Mouse (Mus musculus): ENCODE measurements at regions not wholly inside any gene's neighbourhood (a gene's known extent, or its start where the extent isn't known, plus 50 kb on each side); places are given as distances from the start of the nearest gene placed in this dataset.

- TF ChIP-seq CHD1 (IDR thresholded peaks at IDR 0.05; ENCODE audit: low read depth, low read length): no peak
- no peak for TF ChIP-seq USF1 (IDR thresholded peaks at IDR 0.05; ENCODE audit: low read depth, low read length)
- TF ChIP-seq SMC3 (IDR thresholded peaks at IDR 0.05; ENCODE audit: low read depth, low read length): no peak
- no peak for TF ChIP-seq MYC (IDR thresholded peaks at IDR 0.05; ENCODE audit: low read depth, low read length)
- no peak for TF ChIP-seq JUND (conservative IDR thresholded peaks at IDR 0.05; ENCODE audit: low read depth, low read length)
- TF ChIP-seq CTCF (conservative IDR thresholded peaks at IDR 0.05 in 1 of 2, IDR thresholded peaks at IDR 0.05 in 1 of 2; ENCODE audit: low read depth in 2 of 2, low read length in 2 of 2): no peak
- TF ChIP-seq NELFE (IDR thresholded peaks at IDR 0.05; ENCODE audit: low read depth, low read length): no peak
- TF ChIP-seq MAX (IDR thresholded peaks at IDR 0.05; ENCODE audit: low read length): no peak
- no peak for TF ChIP-seq EP300 (IDR thresholded peaks at IDR 0.05; ENCODE audit: low read length)
- TF ChIP-seq HCFC1 (IDR thresholded peaks at IDR 0.05; ENCODE audit: low read depth, low read length): no peak
- TF ChIP-seq CHD2 (IDR thresholded peaks at IDR 0.05; ENCODE audit: low read length): no peak
- no peak for TF ChIP-seq BHLHE40 (IDR thresholded peaks at IDR 0.05; ENCODE audit: low read depth, low read length)
- no peak for TF ChIP-seq GABPA (IDR thresholded peaks at IDR 0.05; ENCODE audit: insufficient replicate concordance, low read depth, low read length)
- TF ChIP-seq ZNF384 (IDR thresholded peaks at IDR 0.05; ENCODE audit: low read depth, low read length): no peak
- TF ChIP-seq ZMIZ1 (IDR thresholded peaks at IDR 0.05; ENCODE audit: low read depth, low read length): no peak
- dilution Hi-C loops (cut with MboI; ENCODE audit: extremely low pct_ligation_motif_present, extremely low pct_unique_long_range_greater_than_20kb, low sequenced_read_pairs) (no loop called here), in situ Hi-C loops (cut with MboI; ENCODE audit: low pct_ligation_motif_present, low pct_unique_long_range_greater_than_20kb, low sequenced_read_pairs) (loop anchor here (5.0 to 10.0 kb wide), 2 partner anchors 39 to 126 kb away; no protein-coding TSS in a partner anchor)
- Histone ChIP-seq H3K4me3 (replicated peaks in 1 of 3; ENCODE audit: low read depth in 2 of 3, low read length in 2 of 3, poor library complexity in 1 of 3) (no peak overlapping the region), H3K9me3 (replicated peaks; ENCODE audit: low read length) (no peaks in the 10 kb centered on the region), H3K9ac (ENCODE audit: insufficient read depth, low read depth) (no peak overlapping the region), H3K27me3 (replicated peaks) (peaks cover 2% of the 10 kb centered on the region), H3K4me2 (ENCODE audit: insufficient read depth, low read depth, poor library complexity, severe bottlenecking) (peak overlapping the region; percentile 22; the same call in 1 of the 2 replicates), H3K36me3 (replicated peaks in 1 of 2; ENCODE audit: control insufficient read depth in 1 of 2, insufficient read depth in 1 of 2, low read length in 1 of 2) (no peaks in the 10 kb centered on the region), H3K79me2 (replicated peaks; ENCODE audit: control insufficient read depth, extremely low read depth, insufficient read depth, poor library complexity, severe bottlenecking) (no peaks in the 10 kb centered on the region), H3K4me1 (ENCODE audit: control insufficient read depth in 1 of 2, insufficient read depth in 2 of 2) (peaks cover 4 to 11% of the 10 kb centered on the region in 2 experiments), H3K27ac (ENCODE audit: insufficient read depth, low read depth) (no peak overlapping the region)
- no peak for DNase-seq (ENCODE audit: extremely low read depth)
Measured at GRCm38 (mm10) chr8:126741031-126741430, 147.2 kb upstream of the Irf2bp2 start.

DNA sequence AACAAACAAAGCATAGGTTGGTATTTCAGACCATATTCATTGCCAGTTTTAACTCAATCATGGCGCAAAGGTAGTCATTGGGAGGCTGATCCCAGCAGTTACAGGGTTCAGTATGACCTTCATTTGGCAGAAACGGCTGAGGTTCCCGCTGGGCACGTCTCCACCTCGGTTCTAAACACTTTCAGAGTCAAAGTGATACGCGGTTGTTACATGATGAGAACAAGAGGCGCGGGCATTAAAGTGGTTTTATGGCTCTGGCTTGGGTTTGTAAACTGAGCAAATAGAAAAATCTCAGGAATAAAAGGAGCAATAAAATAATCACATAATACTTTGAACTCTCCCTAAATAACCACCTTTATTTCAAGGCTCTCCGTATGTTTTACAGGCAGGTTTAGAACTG, 146.0 kb upstream of the Irf2bp2 start:
- DNase-seq (ENCODE audit: extremely low read depth): no peak
- Histone ChIP-seq H3K79me2 (replicated peaks; ENCODE audit: control insufficient read depth, extremely low read depth, insufficient read depth, poor library complexity, severe bottlenecking) (no peaks in the 10 kb centered on the region), H3K4me2 (ENCODE audit: insufficient read depth, low read depth, poor library complexity, severe bottlenecking) (no peak overlapping the region), H3K27me3 (replicated peaks) (peaks cover 2% of the 10 kb centered on the region), H3K4me3 (replicated peaks in 1 of 3; ENCODE audit: low read depth in 2 of 3, low read length in 2 of 3, poor library complexity in 1 of 3) (no peak overlapping the region), H3K9me3 (replicated peaks; ENCODE audit: low read length) (no peaks in the 10 kb centered on the region), H3K4me1 (ENCODE audit: control insufficient read depth in 1 of 2, insufficient read depth in 2 of 2) (peaks cover 17 to 21% of the 10 kb centered on the region in 2 experiments), H3K9ac (ENCODE audit: insufficient read depth, low read depth) (no peak overlapping the region), H3K36me3 (replicated peaks in 1 of 2; ENCODE audit: control insufficient read depth in 1 of 2, insufficient read depth in 1 of 2, low read length in 1 of 2) (no peaks in the 10 kb centered on the region), H3K27ac (ENCODE audit: insufficient read depth, low read depth) (no peak overlapping the region)
- in situ Hi-C loops (cut with MboI; ENCODE audit: low pct_ligation_motif_present, low pct_unique_long_range_greater_than_20kb, low sequenced_read_pairs) (loop anchor here (5.0 to 10.0 kb wide), 2 partner anchors 37 to 125 kb away; no protein-coding TSS in a partner anchor), dilution Hi-C loops (cut with MboI; ENCODE audit: extremely low pct_ligation_motif_present, extremely low pct_unique_long_range_greater_than_20kb, low sequenced_read_pairs) (no loop called here)
- TF ChIP-seq NRF1 (IDR thresholded peaks at IDR 0.05; ENCODE audit: low read depth, low read length) (no peak), BHLHE40 (IDR thresholded peaks at IDR 0.05; ENCODE audit: low read depth, low read length) (no peak), JUND (conservative IDR thresholded peaks at IDR 0.05; ENCODE audit: low read depth, low read length) (no peak), GABPA (IDR thresholded peaks at IDR 0.05; ENCODE audit: insufficient replicate concordance, low read depth, low read length) (no peak), RAD21 (IDR thresholded peaks at IDR 0.05; ENCODE audit: low read depth, low read length) (no peak), MAX (IDR thresholded peaks at IDR 0.05; ENCODE audit: low read length) (no peak), PAX5 (IDR thresholded peaks at IDR 0.05; ENCODE audit: low read length) (no peak), MAFK (IDR thresholded peaks at IDR 0.05; ENCODE audit: insufficient replicate concordance, low read length) (no peak), UBTF (IDR thresholded peaks at IDR 0.05; ENCODE audit: low read depth, low read length) (no peak), USF2 (conservative IDR thresholded peaks at IDR 0.05; ENCODE audit: low read depth, low read length) (no peak), ETS1 (conservative IDR thresholded peaks at IDR 0.05; ENCODE audit: low read depth, low read length) (no peak), CTCF (conservative IDR thresholded peaks at IDR 0.05 in 1 of 2, IDR thresholded peaks at IDR 0.05 in 1 of 2; ENCODE audit: low read depth in 2 of 2, low read length in 2 of 2) (no peak), MXI1 (IDR thresholded peaks at IDR 0.05; ENCODE audit: low read depth, low read length) (no peak), NELFE (IDR thresholded peaks at IDR 0.05; ENCODE audit: low read depth, low read length) (no peak), ELF1 (IDR thresholded peaks at IDR 0.05; ENCODE audit: low read depth, low read length) (no peak), IRF4 (IDR thresholded peaks at IDR 0.05; ENCODE audit: low read depth, low read length) (no peak), MAZ (IDR thresholded peaks at IDR 0.05; ENCODE audit: low read depth, low read length) (no peak), USF1 (IDR thresholded peaks at IDR 0.05; ENCODE audit: low read depth, low read length) (no peak), CHD2 (IDR thresholded peaks at IDR 0.05; ENCODE audit: low read length) (no peak), MEF2A (IDR thresholded peaks at IDR 0.05; ENCODE audit: borderline replicate concordance, low read depth, low read length) (no peak)
